Mouse (Mus musculus) kidney, adult 8-10 months (tissue): ENCODE measurements around the gene Smarcc2.
A peak's percentile ranks its signal among the peaks of the same experiment; 100 is the strongest.

Experiments used
- DNase-seq, 2 experiments: peaks; one replicate each; pipeline ENCODE4 v3.0.0; 2022

Gene Smarcc2

GRCm38 (mm10) chr10:128516677-128517076 lies 57.6 kb downstream of the Smarcc2 start:
- no peak for DNase-seq

GRCm38 (mm10) chr10:128518833-128519232 lies 59.8 kb downstream of the Smarcc2 start:
- DNase-seq = peak; percentile 32 to 62

- no peak for DNase-seq
Observed at GRCm38 (mm10) chr10:128520591-128520990, 61.5 kb downstream of the Smarcc2 start.

- no peak for DNase-seq
Observed at GRCm38 (mm10) chr10:128522351-128522750, 63.3 kb downstream of the Smarcc2 start.

GRCm38 (mm10) chr10:128524111-128524731 lies 65.2 kb downstream of the Smarcc2 start:
- no peak for DNase-seq

- peak in 1 of 2 experiments; percentile 42 for DNase-seq
Observed at GRCm38 (mm10) chr10:128524732-128525662, 65.9 kb downstream of the Smarcc2 start.

GRCm38 (mm10) chr10:128525671-128526308 lies 66.7 kb downstream of the Smarcc2 start, which contains the start of gene Esyt1:
Gene Esyt1, minus strand, starts transcription at chr10:128525871.
- peak; percentile 96 to 98 for DNase-seq

GRCm38 (mm10) chr10:128526366-128527356 lies 67.6 kb downstream of the Smarcc2 start:
- DNase-seq = no peak

GRCm38 (mm10) chr10:128535206-128535605 lies 76.2 kb downstream of the Smarcc2 start:
- DNase-seq = no peak

- DNase-seq = no peak
Observed at GRCm38 (mm10) chr10:128535624-128536265, 76.7 kb downstream of the Smarcc2 start.

GRCm38 (mm10) chr10:128536266-128536940 lies 77.4 kb downstream of the Smarcc2 start:
- DNase-seq = peak; percentile 88 to 93

GRCm38 (mm10) chr10:128538340-128538870 lies 79.4 kb downstream of the Smarcc2 start:
- DNase-seq = no peak
